Mouse (Mus musculus) forebrain, embryonic 14.5 days (tissue): ENCODE measurements around the gene Krtap4-6. TPM values are rescaled to one million over a fixed set of nuclear protein-coding genes. Genes with fewer than 3 reads are reported as not detected.
"Not testable (repeated sequence)": the region's sequence is repeated elsewhere in the genome, so short reads cannot be mapped to it uniquely, and the experiment has no call there.

Experiments used
- ATAC-seq: fragments of 200-750 bp; cut with Nextera tagmentation; 2 replicates; pipeline ENCODE4 v1.8.0; 2017; ENCODE audit warnings: mild to moderate bottlenecking, moderate library complexity
- DNase-seq: peaks from one replicate; pipeline ENCODE4 v3.0.0-alpha.2; 2015; ENCODE audit warnings: low spot score
- H3K27ac ChIP-seq: fragments of 300-500 bp; sonication (generic); 2 replicates; pipeline ENCODE4 v1.5.1; 2014; ENCODE audit warnings: low read depth, mild to moderate bottlenecking, control low read depth, low read length, moderate library complexity
- H3K27me3 ChIP-seq: fragments of 300-500 bp; sonication (generic); replicated peaks from 2 replicates; pipeline ENCODE4 v1.6.1; 2014; ENCODE audit warnings: low read length, control low read depth, mixed read lengths; ENCODE audit not compliant: control insufficient read depth, insufficient read depth
- H3K36me3 ChIP-seq: fragments of 300-500 bp; sonication (generic); 2 replicates; pipeline ENCODE4 v1.6.1; 2014; ENCODE audit warnings: low read length, control low read depth; ENCODE audit not compliant: control insufficient read depth, insufficient read depth
- H3K4me1 ChIP-seq: fragments of 300-500 bp; sonication (generic); 2 replicates; pipeline ENCODE4 v1.6.1; 2014; ENCODE audit warnings: antibody characterized with exemption, low read length, control low read depth; ENCODE audit not compliant: control insufficient read depth, insufficient read depth
- H3K4me2 ChIP-seq: fragments of 300-500 bp; sonication (generic); 2 replicates; pipeline ENCODE4 v1.6.1; 2014; ENCODE audit warnings: mild to moderate bottlenecking, control low read depth, low read length
- H3K4me3 ChIP-seq: fragments of 300-500 bp; sonication (generic); 2 replicates; pipeline ENCODE4 v1.5.1; 2014; ENCODE audit warnings: low read depth, low read length, control low read depth
- H3K9ac ChIP-seq: fragments of 300-500 bp; sonication (generic); 2 replicates; pipeline ENCODE4 v1.6.1; 2014; ENCODE audit warnings: mild to moderate bottlenecking, low read length, control low read depth, moderate library complexity
- H3K9me3 ChIP-seq: fragments of 300-500 bp; sonication (generic); replicated peaks from 2 replicates; pipeline ENCODE4 v1.6.1; 2016; ENCODE audit warnings: low read length, control low read depth, mixed read lengths; ENCODE audit not compliant: control insufficient read depth
- WGBS: fragments of 180-500 bp; shearing (Covaris S2); extraction: QIAGEN DNeasy Blood & Tissue Kit; methylation state at CpG from one replicate; pipeline ENCODE4 v1.1.7; 2014; 5-methylcytosine and 5-hydroxymethylcytosine counted together
- polyA plus RNA-seq: library from polyadenylated mRNA; unstranded; fragments of >200 nt; fragmentation: Nextera tagmentation; extraction: Ambion mirVana; gene quantifications from 2 replicates; pipeline ENCODE4 v1.2.1, GENCODE M21; 2014

Krtap4-6 gene
- not detected in 2 replicates for polyA plus RNA-seq

- H3K9me3 ChIP-seq: no peaks in the 10 kb centered on the region
- no peak for DNase-seq
- H3K4me3 ChIP-seq: no peak within 1 kb of the TSS
- no peaks in the 10 kb centered on the region for H3K27me3 ChIP-seq
- H3K4me2 ChIP-seq: no peak within 1 kb of the TSS
- no peak for ATAC-seq
- no peaks in the 10 kb centered on the region for H3K36me3 ChIP-seq
- H3K4me1 ChIP-seq: no peaks in the 10 kb centered on the region
- no peak within 1 kb of the TSS for H3K27ac ChIP-seq
- no peak within 1 kb of the TSS for H3K9ac ChIP-seq
Observed at GRCm38 (mm10) chr11:99665860-99666259, at the start of gene Krtap4-6. TSS of gene Krtap4-6 (minus strand) at chr11:99665960.

GRCm38 (mm10) chr11:99690463-99690862 lies 24.7 kb upstream of the Krtap4-6 start, which contains the start of gene Gm14190:
TSS of gene Gm14190 (minus strand) at chr11:99690740.
- Histone ChIP-seq H3K4me3 (no peak within 1 kb of the TSS), H3K27ac (no peak within 1 kb of the TSS), H3K9ac (no peak within 1 kb of the TSS), H3K4me1 (no peaks in the 10 kb centered on the region), H3K4me2 (no peak within 1 kb of the TSS), H3K27me3 (no peaks in the 10 kb centered on the region), H3K9me3 (no peaks in the 10 kb centered on the region), H3K36me3 (no peaks in the 10 kb centered on the region)
- DNase-seq (no peak), ATAC-seq (no peak)
- 96% methylated on average over 1 of the region's 1 CpGs for WGBS

GRCm38 (mm10) chr11:99685235-99685634 lies 19.5 kb upstream of the Krtap4-6 start:
- not testable (repeated sequence) for H3K9ac ChIP-seq, H3K4me2 ChIP-seq, ATAC-seq, H3K4me3 ChIP-seq, DNase-seq, H3K9me3 ChIP-seq, H3K36me3 ChIP-seq, H3K4me1 ChIP-seq, H3K27ac ChIP-seq, H3K27me3 ChIP-seq
- 64% methylated on average over 1 of the region's 1 CpGs for WGBS

- Histone ChIP-seq H3K9me3 (no peaks in the 10 kb centered on the region), H3K4me3 (no peak overlapping the region), H3K27ac (no peak overlapping the region), H3K4me2 (no peak overlapping the region), H3K9ac (no peak overlapping the region), H3K36me3 (no peaks in the 10 kb centered on the region), H3K27me3 (no peaks in the 10 kb centered on the region), H3K4me1 (no peaks in the 10 kb centered on the region)
- no peak for DNase-seq
- 86% methylated on average over 2 of the region's 2 CpGs for WGBS
- no peak for ATAC-seq
Observed at GRCm38 (mm10) chr11:99683481-99683880, 17.7 kb upstream of the Krtap4-6 start.

GRCm38 (mm10) chr11:99662802-99663201 lies 3.0 kb downstream of the Krtap4-6 start:
- 88% methylated on average over 10 of the region's 10 CpGs for WGBS
- no peak for ATAC-seq
- no peak overlapping the region for H3K4me3 ChIP-seq
- H3K9ac ChIP-seq: no peak overlapping the region
- no peaks in the 10 kb centered on the region for H3K9me3 ChIP-seq
- H3K4me1 ChIP-seq: no peaks in the 10 kb centered on the region
- H3K4me2 ChIP-seq: no peak overlapping the region
- DNase-seq: no peak
- no peak overlapping the region for H3K27ac ChIP-seq
- H3K36me3 ChIP-seq: no peaks in the 10 kb centered on the region
- no peaks in the 10 kb centered on the region for H3K27me3 ChIP-seq

- WGBS: 88% methylated on average over 4 of the region's 4 CpGs
- DNase-seq (no peak), ATAC-seq (no peak)
- H3K27ac ChIP-seq: no peak overlapping the region
- H3K4me3 ChIP-seq: no peak overlapping the region
- H3K9me3 ChIP-seq: no peaks in the 10 kb centered on the region
- no peaks in the 10 kb centered on the region for H3K36me3 ChIP-seq
- H3K4me1 ChIP-seq: no peaks in the 10 kb centered on the region
- H3K27me3 ChIP-seq: no peaks in the 10 kb centered on the region
- H3K9ac ChIP-seq: no peak overlapping the region
- H3K4me2 ChIP-seq: no peak overlapping the region
Observed at GRCm38 (mm10) chr11:99659256-99659655, 6.5 kb downstream of the Krtap4-6 start.

- H3K9ac ChIP-seq, ATAC-seq, H3K27me3 ChIP-seq, H3K4me2 ChIP-seq, H3K27ac ChIP-seq, H3K36me3 ChIP-seq, H3K9me3 ChIP-seq, H3K4me3 ChIP-seq, H3K4me1 ChIP-seq, DNase-seq: not testable (repeated sequence)
- WGBS: 56% methylated on average over 10 of the region's 10 CpGs
Observed at GRCm38 (mm10) chr11:99658467-99659010, 7.2 kb downstream of the Krtap4-6 start, which contains the start of gene Gm11563. TSS of gene Gm11563 (minus strand) at chr11:99658960.

- ATAC-seq (no peak), DNase-seq (no peak)
- no peaks in the 10 kb centered on the region for H3K9me3 ChIP-seq
- no peak overlapping the region for H3K4me3 ChIP-seq
- WGBS: 43% methylated on average over 5 of the region's 5 CpGs
- H3K36me3 ChIP-seq: no peaks in the 10 kb centered on the region
- no peaks in the 10 kb centered on the region for H3K4me1 ChIP-seq
- H3K9ac ChIP-seq: no peak overlapping the region
- H3K27ac ChIP-seq: no peak overlapping the region
- no peak overlapping the region for H3K4me2 ChIP-seq
- H3K27me3 ChIP-seq: no peaks in the 10 kb centered on the region
Observed at GRCm38 (mm10) chr11:99657051-99657450, 8.7 kb downstream of the Krtap4-6 start.

GRCm38 (mm10) chr11:99650136-99650535 lies 15.6 kb downstream of the Krtap4-6 start, which contains the start of gene Gm11555:
TSS of gene Gm11555 (minus strand) at chr11:99650236.
- Histone ChIP-seq H3K27ac (no peak within 1 kb of the TSS), H3K4me2 (no peak within 1 kb of the TSS), H3K9me3 (no peaks in the 10 kb centered on the region), H3K4me3 (no peak within 1 kb of the TSS), H3K9ac (no peak within 1 kb of the TSS), H3K36me3 (no peaks in the 10 kb centered on the region), H3K4me1 (no peaks in the 10 kb centered on the region), H3K27me3 (no peaks in the 10 kb centered on the region)
- DNase-seq (no peak), ATAC-seq (no peak)
- 72% methylated on average over 2 of the region's 2 CpGs for WGBS
